Mouse (Mus musculus) thymus, postnatal 36 days (tissue): ENCODE measurements around the gene Arhgap20.
A peak's percentile ranks its signal among the peaks of the same experiment; 100 is the strongest.

Experiments used
- DNase-seq, 2 experiments: peaks; one replicate each; pipeline ENCODE4 v3.0.0; 2022; ENCODE audit warnings: mixed read lengths in 2 of 2

The Arhgap20 gene

GRCm38 (mm10) chr9:51799156-51799555 is 34.0 kb downstream of the Arhgap20 start:
- DNase-seq, result no peak

GRCm38 (mm10) chr9:51807272-51807671 is 42.1 kb downstream of the Arhgap20 start:
- DNase-seq, result no peak

GRCm38 (mm10) chr9:51812931-51813330 is 47.8 kb downstream of the Arhgap20 start:
- DNase-seq, result no peak

GRCm38 (mm10) chr9:51824516-51824915 is 59.4 kb downstream of the Arhgap20 start:
- DNase-seq, result no peak

- no peak for DNase-seq
These were observed 66.5 kb downstream of the Arhgap20 start for GRCm38 (mm10) chr9:51831596-51831995.

- DNase-seq, result no peak
These were observed 67.2 kb downstream of the Arhgap20 start for GRCm38 (mm10) chr9:51832368-51832767.

GRCm38 (mm10) chr9:51837716-51838115 is 72.6 kb downstream of the Arhgap20 start:
- DNase-seq, result no peak

- DNase-seq, result no peak
These were observed 78.1 kb downstream of the Arhgap20 start for GRCm38 (mm10) chr9:51843216-51843615.

GRCm38 (mm10) chr9:51845796-51846195 is 80.7 kb downstream of the Arhgap20 start:
- DNase-seq, result peak; percentile 73 to 85

- DNase-seq, result no peak
These were observed 88.6 kb downstream of the Arhgap20 start for GRCm38 (mm10) chr9:51853772-51854171.

- DNase-seq, result no peak
These were observed 99.1 kb downstream of the Arhgap20 start for GRCm38 (mm10) chr9:51864273-51864672.

GRCm38 (mm10) chr9:51866634-51867033 is 101.5 kb downstream of the Arhgap20 start:
- peak; percentile 67 to 82 for DNase-seq

- DNase-seq, result no peak
These were observed 103.9 kb downstream of the Arhgap20 start for GRCm38 (mm10) chr9:51869056-51869455.

GRCm38 (mm10) chr9:51874348-51874747 is 109.2 kb downstream of the Arhgap20 start:
- DNase-seq, result no peak

- DNase-seq, result no peak
These were observed 110.4 kb downstream of the Arhgap20 start for GRCm38 (mm10) chr9:51875531-51875930.

- no peak for DNase-seq
These were observed 116.2 kb downstream of the Arhgap20 start for GRCm38 (mm10) chr9:51881386-51881785.

- no peak for DNase-seq
These were observed 116.7 kb downstream of the Arhgap20 start for GRCm38 (mm10) chr9:51881881-51882280.

GRCm38 (mm10) chr9:51883319-51883718 is 118.2 kb downstream of the Arhgap20 start:
- DNase-seq, result no peak

GRCm38 (mm10) chr9:51892921-51893320 is 127.8 kb downstream of the Arhgap20 start:
- DNase-seq, result no peak
